Mouse (Mus musculus): ENCODE measurements around the gene Kidins220. TPM values are rescaled to one million over a fixed set of nuclear protein-coding genes. Genes with fewer than 3 reads are reported as not detected.

Gene Kidins220
- total and polyA plus RNA-seq, 2 experiments from 2014 or later: 104 to 295 TPM

DNA sequence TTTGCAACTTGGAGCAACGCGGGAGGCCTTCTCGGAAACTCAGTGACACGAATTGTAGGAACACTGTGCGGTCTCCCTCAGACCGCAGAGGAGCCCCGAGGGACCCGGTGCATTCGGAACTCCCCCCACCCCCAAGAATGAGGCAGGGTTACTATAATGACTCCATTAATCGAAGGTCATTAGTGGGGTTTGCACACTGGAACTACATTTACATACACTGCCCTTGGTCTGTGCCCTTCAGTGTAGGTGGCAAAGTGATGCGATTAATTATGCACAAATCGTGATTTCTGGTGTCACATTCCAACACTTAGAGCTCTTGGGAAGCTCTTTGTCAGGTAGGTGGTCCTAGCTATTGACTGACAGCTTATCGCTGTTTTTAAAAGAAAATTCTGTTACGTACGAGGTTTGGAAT lies 121.9 kb downstream of the Kidins220 start:
- no peak for ATAC-seq (ENCODE audit: low FRiP score)
- no peaks in the 10 kb centered on the region for H3K9me3 ChIP-seq (ENCODE audit: low read length)
- no peaks in the 10 kb centered on the region for H3K27me3 ChIP-seq (ENCODE audit: insufficient read depth, low read length)
- 1% methylated on average over 15 of the region's 15 CpGs for WGBS
- H3K4me2 ChIP-seq (ENCODE audit: low read depth, low read length, poor library complexity, severe bottlenecking): peak overlapping the region; percentile 99
- H3K9ac ChIP-seq (replicated peaks; ENCODE audit: low read length, poor library complexity, severe bottlenecking): peak overlapping the region; percentile 66
- TF ChIP-seq CTCF (IDR thresholded peaks at IDR 0.05): no peak
- peak; percentile 8 for DNase-seq (ENCODE audit: low spot score)
- H3K36me3 ChIP-seq (ENCODE audit: insufficient read depth, low read length): no peaks in the 10 kb centered on the region
- H3K27ac ChIP-seq (ENCODE audit: low read depth, low read length): peak overlapping the region; percentile 14; the same call in 1 of the 2 replicates
- peaks cover 8% of the 10 kb centered on the region; the same call in 1 of the 2 replicates for H3K4me1 ChIP-seq (ENCODE audit: insufficient read depth, low read length)
- peak overlapping the region; percentile 71 for H3K4me3 ChIP-seq (ENCODE audit: low read depth, low read length)

- H3K4me2 ChIP-seq (ENCODE audit: low read depth, low read length, poor library complexity, severe bottlenecking): peak within 1 kb of the TSS; percentile 99
- H3K27ac ChIP-seq (ENCODE audit: low read depth, low read length): peak within 1 kb of the TSS; percentile 79
- no peaks in the 10 kb centered on the region for H3K36me3 ChIP-seq (ENCODE audit: insufficient read depth, low read length)
- peaks cover 8% of the 10 kb centered on the region; the same call in 1 of the 2 replicates for H3K4me1 ChIP-seq (ENCODE audit: insufficient read depth, low read length)
- no peaks in the 10 kb centered on the region for H3K27me3 ChIP-seq (ENCODE audit: insufficient read depth, low read length)
- no peak for DNase-seq (ENCODE audit: low spot score)
- H3K9ac ChIP-seq (replicated peaks; ENCODE audit: low read length, poor library complexity, severe bottlenecking): peak within 1 kb of the TSS; percentile 66
- TF ChIP-seq CTCF (IDR thresholded peaks at IDR 0.05): no peak
- ATAC-seq (ENCODE audit: low FRiP score): no peak
- 0% methylated on average over 1 of the region's 1 CpGs for WGBS
- H3K4me3 ChIP-seq (ENCODE audit: low read depth, low read length): peak within 1 kb of the TSS; percentile 71
- no peaks in the 10 kb centered on the region for H3K9me3 ChIP-seq (ENCODE audit: low read length)
These were observed 122.2 kb downstream of the Kidins220 start, which contains the start of gene Id2 for GRCm38 (mm10) chr12:25097052-25097209. Id2 (minus strand) TSS chr12:25097140.

- Histone ChIP-seq H3K9me3 (ENCODE audit: low read length) (no peaks in the 10 kb centered on the region), H3K9ac (replicated peaks; ENCODE audit: low read length, poor library complexity, severe bottlenecking) (peak overlapping the region; percentile 64), H3K4me3 (ENCODE audit: low read depth, low read length) (peak overlapping the region; percentile 49; the same call in 1 of the 2 replicates), H3K36me3 (ENCODE audit: insufficient read depth, low read length) (no peaks in the 10 kb centered on the region), H3K4me1 (ENCODE audit: insufficient read depth, low read length) (peaks cover 8% of the 10 kb centered on the region; the same call in 1 of the 2 replicates), H3K4me2 (ENCODE audit: low read depth, low read length, poor library complexity, severe bottlenecking) (peak overlapping the region; percentile 99), H3K27me3 (ENCODE audit: insufficient read depth, low read length) (no peaks in the 10 kb centered on the region), H3K27ac (ENCODE audit: low read depth, low read length) (peak overlapping the region; percentile 79)
- 3% methylated on average over 28 of the region's 28 CpGs for WGBS
- ATAC-seq (ENCODE audit: low FRiP score) (no peak), DNase-seq (ENCODE audit: low spot score) (peak; percentile 64)
- TF ChIP-seq CTCF (IDR thresholded peaks at IDR 0.05): no peak
These were observed 122.8 kb downstream of the Kidins220 start for GRCm38 (mm10) chr12:25097210-25098160.

DNA sequence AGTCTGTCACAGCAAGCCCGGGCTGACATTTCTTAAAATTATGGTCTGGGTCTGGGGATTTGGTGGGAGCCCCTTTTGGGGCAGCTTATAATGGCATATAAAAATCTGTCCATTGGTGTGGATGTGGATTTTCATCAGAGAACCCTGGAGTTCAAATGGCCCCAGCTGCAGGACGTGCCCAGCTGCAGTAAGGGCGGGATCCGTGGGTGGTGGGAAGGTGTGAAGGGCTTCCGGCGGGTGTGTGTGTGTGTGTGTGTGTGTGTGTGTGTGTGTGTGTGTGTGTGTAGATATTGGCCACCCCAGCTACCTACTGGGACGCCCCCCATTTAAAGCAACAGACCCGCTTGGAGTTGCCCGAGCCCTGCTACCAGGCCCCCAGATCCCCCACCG lies 123.4 kb downstream of the Kidins220 start:
- 5% methylated on average over 10 of the region's 10 CpGs for WGBS
- ATAC-seq (ENCODE audit: low FRiP score) (no peak; the same call in 1 of the 2 replicates), DNase-seq (ENCODE audit: low spot score) (no peak)
- Histone ChIP-seq H3K4me3 (ENCODE audit: low read depth, low read length) (peak overlapping the region; percentile 49), H3K9ac (replicated peaks; ENCODE audit: low read length, poor library complexity, severe bottlenecking) (peak overlapping the region; percentile 64), H3K4me1 (ENCODE audit: insufficient read depth, low read length) (peaks cover 8% of the 10 kb centered on the region; the same call in 1 of the 2 replicates), H3K27me3 (ENCODE audit: insufficient read depth, low read length) (no peaks in the 10 kb centered on the region), H3K9me3 (ENCODE audit: low read length) (no peaks in the 10 kb centered on the region), H3K4me2 (ENCODE audit: low read depth, low read length, poor library complexity, severe bottlenecking) (peak overlapping the region; percentile 99), H3K27ac (ENCODE audit: low read depth, low read length) (peak overlapping the region; percentile 79), H3K36me3 (ENCODE audit: insufficient read depth, low read length) (no peaks in the 10 kb centered on the region)
- no peak for TF ChIP-seq CTCF (IDR thresholded peaks at IDR 0.05)

GRCm38 (mm10) chr12:25098561-25099312 lies 124.0 kb downstream of the Kidins220 start:
- H3K27me3 ChIP-seq (ENCODE audit: insufficient read depth, low read length): no peaks in the 10 kb centered on the region
- peaks cover 8% of the 10 kb centered on the region; the same call in 1 of the 2 replicates for H3K4me1 ChIP-seq (ENCODE audit: insufficient read depth, low read length)
- ATAC-seq (ENCODE audit: low FRiP score) (peak; percentile 75), DNase-seq (ENCODE audit: low spot score) (peak; percentile 95)
- H3K27ac ChIP-seq (ENCODE audit: low read depth, low read length): peak overlapping the region; percentile 79
- peak overlapping the region; percentile 49 for H3K4me3 ChIP-seq (ENCODE audit: low read depth, low read length)
- 1% methylated on average over 61 of the region's 61 CpGs for WGBS
- no peaks in the 10 kb centered on the region for H3K9me3 ChIP-seq (ENCODE audit: low read length)
- H3K36me3 ChIP-seq (ENCODE audit: insufficient read depth, low read length): no peaks in the 10 kb centered on the region
- TF ChIP-seq CTCF (IDR thresholded peaks at IDR 0.05): no peak
- peak overlapping the region; percentile 99 for H3K4me2 ChIP-seq (ENCODE audit: low read depth, low read length, poor library complexity, severe bottlenecking)
- peak overlapping the region; percentile 64 for H3K9ac ChIP-seq (replicated peaks; ENCODE audit: low read length, poor library complexity, severe bottlenecking)

- ATAC-seq (ENCODE audit: low FRiP score): peak; percentile 38; the same call in 1 of the 2 replicates
- H3K4me3 ChIP-seq (ENCODE audit: low read depth, low read length): peak overlapping the region; percentile 49
- no peak for TF ChIP-seq CTCF (IDR thresholded peaks at IDR 0.05)
- WGBS: 1% methylated on average over 9 of the region's 9 CpGs
- peak overlapping the region; percentile 64 for H3K9ac ChIP-seq (replicated peaks; ENCODE audit: low read length, poor library complexity, severe bottlenecking)
- no peaks in the 10 kb centered on the region for H3K9me3 ChIP-seq (ENCODE audit: low read length)
- no peaks in the 10 kb centered on the region for H3K36me3 ChIP-seq (ENCODE audit: insufficient read depth, low read length)
- peak overlapping the region; percentile 99 for H3K4me2 ChIP-seq (ENCODE audit: low read depth, low read length, poor library complexity, severe bottlenecking)
- no peaks in the 10 kb centered on the region for H3K27me3 ChIP-seq (ENCODE audit: insufficient read depth, low read length)
- H3K4me1 ChIP-seq (ENCODE audit: insufficient read depth, low read length): peaks cover 8% of the 10 kb centered on the region; the same call in 1 of the 2 replicates
- H3K27ac ChIP-seq (ENCODE audit: low read depth, low read length): peak overlapping the region; percentile 79
- DNase-seq (ENCODE audit: low spot score): peak; percentile 73
These were observed 124.5 kb downstream of the Kidins220 start for GRCm38 (mm10) chr12:25099313-25099562.
